Mouse (Mus musculus): ENCODE data around the gene Cog7.

DNA sequence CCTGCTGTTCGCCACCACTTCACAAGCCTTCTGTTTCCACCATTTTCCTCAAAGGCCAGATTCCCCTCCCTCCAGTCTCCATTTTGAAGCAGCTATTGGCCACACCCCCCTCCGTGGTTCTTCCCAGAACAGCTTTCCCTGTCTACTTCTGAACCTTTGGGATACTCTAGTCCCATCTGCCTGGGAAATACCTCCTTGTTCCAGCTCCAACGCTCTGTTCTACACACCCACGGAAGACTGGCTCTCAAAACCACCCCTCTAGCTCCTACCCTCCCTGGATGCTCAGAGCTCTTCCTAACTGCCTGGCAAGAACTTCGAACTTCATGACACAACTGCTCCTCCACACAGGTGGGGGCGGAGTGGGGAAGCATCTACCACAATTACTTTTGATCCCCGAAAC, 37.5 kb upstream of the Cog7 start:
- TF ChIP-seq EP300 (optimal IDR thresholded peaks at IDR 0.05) (no peak), CTCF (IDR thresholded peaks at IDR 0.05; ENCODE audit: low read depth) (no peak)

Measured in stomach, postnatal 0 days (tissue).